Mouse (Mus musculus) ES-Bruce4 (cell line): ENCODE data around the gene Tbl3.

Experiments
- CTCF ChIP-seq: IDR thresholded peaks from one replicate; pipeline ENCODE4 v1.8.1; 2011; ENCODE audit warnings: low read depth, low read length
- POLR2A ChIP-seq: IDR thresholded peaks from one replicate; pipeline ENCODE4 v1.8.1; 2011; ENCODE audit warnings: low read length; ENCODE audit not compliant: insufficient read depth

GRCm38 (mm10) chr17:24654969-24655368, 52.5 kb downstream of the Tbl3 start:
- TF ChIP-seq POLR2A = no peak
- no peak for TF ChIP-seq CTCF
